Mouse (Mus musculus) kidney, adult 2 months (tissue): ENCODE data around the gene Loxl1.

Source experiments
- CTCF ChIP-seq: fragments of 200-500 bp; conservative IDR thresholded peaks from 2 replicates; pipeline ENCODE4 v1.5.1; 2011; ENCODE audit warnings: low read depth, mild to moderate bottlenecking, control low read depth, low read length, moderate library complexity, mixed read lengths; ENCODE audit not compliant: insufficient read depth, insufficient read length
- POLR2A ChIP-seq: fragments of 200-500 bp; IDR thresholded peaks from one replicate; pipeline ENCODE4 v1.6.1; 2011; ENCODE audit warnings: low read depth, low read length, control low read depth

DNA sequence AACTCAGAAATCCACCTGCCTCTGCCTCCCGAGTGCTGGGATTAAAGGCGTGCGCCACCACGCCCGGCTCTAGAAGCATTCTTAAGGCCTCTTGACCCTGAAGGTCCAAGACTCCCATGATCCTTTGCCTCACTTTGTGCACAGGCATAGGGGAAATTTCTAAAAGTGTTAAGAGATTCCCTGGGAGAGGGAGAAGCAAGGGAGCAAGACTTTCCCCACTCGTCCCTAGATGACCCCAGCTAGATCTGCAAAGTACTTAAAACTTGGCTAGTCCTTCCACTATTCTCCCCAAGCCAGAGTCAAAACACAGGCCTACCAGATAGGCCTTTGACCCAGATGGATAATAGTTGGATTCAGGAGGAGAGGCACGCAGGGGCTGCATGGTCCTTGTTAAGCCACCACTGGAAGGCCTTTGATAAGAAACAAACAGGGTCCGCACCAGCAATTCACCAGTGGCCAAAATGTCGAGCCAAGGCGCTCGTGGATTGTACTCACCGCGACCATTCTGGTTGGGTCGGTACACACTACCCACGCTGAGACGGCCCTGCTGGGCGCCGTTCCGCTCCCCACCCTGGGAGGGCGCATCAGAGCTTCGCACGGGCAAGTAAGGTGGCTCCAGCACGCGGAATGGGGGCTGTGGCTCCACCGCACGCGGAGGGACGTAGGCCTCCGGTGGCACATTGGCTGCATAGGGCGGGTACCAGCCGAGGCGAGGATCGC, 1.6 kb downstream of the Loxl1 start:
- TF ChIP-seq CTCF (0 out of 2 replicates have a peak, but pooled peaks have one; percentile 4), POLR2A (no peak)
